Mouse (Mus musculus) cerebral cortex, adult 2 months (tissue): ENCODE data around the gene Higd1a.

Source experiments
- WGBS: fragments of 180-500 bp; shearing (Covaris S2); methylation state at CpG from one replicate; pipeline ENCODE4 v1.1.7; 2018; 5-methylcytosine and 5-hydroxymethylcytosine counted together

The Higd1a gene

GRCm38 (mm10) chr9:121838008-121838407, 20.2 kb downstream of the Higd1a start:
- 93% methylated on average over 6 of the region's 6 CpGs for WGBS

- WGBS: 86% methylated on average over 11 of the region's 11 CpGs
Measured at GRCm38 (mm10) chr9:121833825-121834224, 24.3 kb downstream of the Higd1a start.

- 23% methylated on average over 6 of the region's 6 CpGs for WGBS
Measured at GRCm38 (mm10) chr9:121830956-121831293, 27.2 kb downstream of the Higd1a start.

- WGBS: 66% methylated on average over 6 of the region's 6 CpGs
Measured at GRCm38 (mm10) chr9:121830243-121830955, 27.8 kb downstream of the Higd1a start.

GRCm38 (mm10) chr9:121829270-121829992, 28.7 kb downstream of the Higd1a start:
- 60% methylated on average over 7 of the region's 7 CpGs for WGBS

GRCm38 (mm10) chr9:121828314-121828713, 29.8 kb downstream of the Higd1a start:
- 59% methylated on average over 6 of the region's 6 CpGs for WGBS

- WGBS: 33% methylated on average over 3 of the region's 3 CpGs
Measured at GRCm38 (mm10) chr9:121826356-121826755, 31.8 kb downstream of the Higd1a start.

- 69% methylated on average over 7 of the region's 7 CpGs for WGBS
Measured at GRCm38 (mm10) chr9:121823991-121824390, 34.2 kb downstream of the Higd1a start.

- WGBS: 52% methylated on average over 1 of the region's 1 CpGs
Measured at GRCm38 (mm10) chr9:121823051-121823450, 35.1 kb downstream of the Higd1a start.

GRCm38 (mm10) chr9:121822585-121822991, 35.6 kb downstream of the Higd1a start:
- 34% methylated on average over 6 of the region's 6 CpGs for WGBS

GRCm38 (mm10) chr9:121820765-121821164, 37.4 kb downstream of the Higd1a start:
- 80% methylated on average over 5 of the region's 5 CpGs for WGBS

- WGBS: 42% methylated on average over 7 of the region's 7 CpGs
Measured at GRCm38 (mm10) chr9:121819771-121820471, 38.2 kb downstream of the Higd1a start.

GRCm38 (mm10) chr9:121819073-121819770, 38.9 kb downstream of the Higd1a start:
- WGBS: 64% methylated on average over 9 of the region's 9 CpGs

GRCm38 (mm10) chr9:121815183-121815582, 43.0 kb downstream of the Higd1a start:
- 88% methylated on average over 6 of the region's 6 CpGs for WGBS

GRCm38 (mm10) chr9:121810081-121810821, 47.9 kb downstream of the Higd1a start:
- 54% methylated on average over 15 of the region's 15 CpGs for WGBS

- 66% methylated on average over 3 of the region's 3 CpGs for WGBS
Measured at GRCm38 (mm10) chr9:121808511-121808910, 49.7 kb downstream of the Higd1a start.

GRCm38 (mm10) chr9:121807947-121808346, 50.2 kb downstream of the Higd1a start:
- WGBS: 52% methylated on average over 7 of the region's 7 CpGs

GRCm38 (mm10) chr9:121807546-121807945, 50.6 kb downstream of the Higd1a start:
- 57% methylated on average over 1 of the region's 1 CpGs for WGBS

GRCm38 (mm10) chr9:121802747-121803146, 55.4 kb downstream of the Higd1a start:
- 79% methylated on average over 7 of the region's 7 CpGs for WGBS

- 60% methylated on average over 6 of the region's 6 CpGs for WGBS
Measured at GRCm38 (mm10) chr9:121798887-121799520, 59.2 kb downstream of the Higd1a start.
